Mouse (Mus musculus) frontal cortex, postnatal 10 days (tissue): Measurements from ENCODE around the gene Rdh8.

Experiments used
- DNase-seq, 2 experiments: peaks; one replicate each; pipeline ENCODE4 v3.0.0; 2022; ENCODE audit warnings: low spot score in 2 of 2, mixed read lengths in 1 of 2

Gene Rdh8

GRCm38 (mm10) chr9:20837184-20837947, 19.1 kb downstream of the Rdh8 start:
- DNase-seq = no peak

GRCm38 (mm10) chr9:20838931-20839330, 20.6 kb downstream of the Rdh8 start:
- no peak for DNase-seq

GRCm38 (mm10) chr9:20842211-20842610, 23.9 kb downstream of the Rdh8 start:
- DNase-seq = no peak

- DNase-seq = no peak
Observed at GRCm38 (mm10) chr9:20842670-20843069, 24.4 kb downstream of the Rdh8 start.

- DNase-seq = no peak
Observed at GRCm38 (mm10) chr9:20850179-20850578, 31.9 kb downstream of the Rdh8 start.

GRCm38 (mm10) chr9:20857131-20857530, 38.8 kb downstream of the Rdh8 start:
- DNase-seq = no peak

- DNase-seq = no peak
Observed at GRCm38 (mm10) chr9:20859926-20860325, 41.6 kb downstream of the Rdh8 start.

GRCm38 (mm10) chr9:20861821-20862220, 43.5 kb downstream of the Rdh8 start:
- no peak for DNase-seq

GRCm38 (mm10) chr9:20862225-20862624, 43.9 kb downstream of the Rdh8 start:
- no peak for DNase-seq

GRCm38 (mm10) chr9:20866879-20867278, 48.6 kb downstream of the Rdh8 start:
- DNase-seq = no peak

GRCm38 (mm10) chr9:20868448-20869001, 50.2 kb downstream of the Rdh8 start, which contains the start of gene A230050P20Rik:
TSS of gene A230050P20Rik (plus strand) at chr9:20868642.
- peak; percentile 70 to 77 for DNase-seq

GRCm38 (mm10) chr9:20869246-20869645, 50.9 kb downstream of the Rdh8 start:
- peak; percentile 29 for DNase-seq

GRCm38 (mm10) chr9:20870211-20871173, 52.2 kb downstream of the Rdh8 start:
- DNase-seq = no peak

- no peak for DNase-seq
Observed at GRCm38 (mm10) chr9:20872991-20873390, 54.7 kb downstream of the Rdh8 start.

GRCm38 (mm10) chr9:20873521-20873920, 55.2 kb downstream of the Rdh8 start:
- DNase-seq = no peak

- no peak for DNase-seq
Observed at GRCm38 (mm10) chr9:20875021-20875790, 56.9 kb downstream of the Rdh8 start.
